Mouse (Mus musculus) midbrain, embryonic 15.5 days (tissue): ENCODE measurements around the gene Socs5. TPM values are rescaled to one million over a fixed set of nuclear protein-coding genes. Genes with fewer than 3 reads are reported as not detected.

Experiments
- ATAC-seq: fragments of 200-750 bp; cut with Nextera tagmentation; replicated peaks from 2 replicates; pipeline ENCODE4 v1.8.0; 2017; ENCODE audit warnings: moderate TSS enrichment
- H3K27ac ChIP-seq: fragments of 300-500 bp; sonication (generic); 2 replicates; pipeline ENCODE4 v1.5.1; 2015; ENCODE audit warnings: mild to moderate bottlenecking, inconsistent platforms
- H3K27me3 ChIP-seq: fragments of 300-500 bp; sonication (generic); replicated peaks from 2 replicates; pipeline ENCODE4 v1.6.1; 2015; ENCODE audit warnings: inconsistent platforms
- H3K36me3 ChIP-seq: fragments of 300-500 bp; sonication (generic); replicated peaks from 2 replicates; pipeline ENCODE4 v1.6.1; 2015; ENCODE audit warnings: inconsistent platforms
- H3K4me1 ChIP-seq: fragments of 300-500 bp; sonication (generic); 2 replicates; pipeline ENCODE4 v1.6.1; 2015; ENCODE audit warnings: inconsistent platforms
- H3K4me2 ChIP-seq: fragments of 300-500 bp; sonication (generic); 2 replicates; pipeline ENCODE4 v1.6.1; 2015; ENCODE audit warnings: inconsistent platforms, mild to moderate bottlenecking, moderate library complexity
- H3K4me3 ChIP-seq: fragments of 300-500 bp; sonication (generic); 2 replicates; pipeline ENCODE4 v1.5.1; 2015; ENCODE audit warnings: mild to moderate bottlenecking, inconsistent platforms
- H3K9ac ChIP-seq: fragments of 300-500 bp; sonication (generic); 2 replicates; pipeline ENCODE4 v1.6.1; 2015; ENCODE audit warnings: mild to moderate bottlenecking, inconsistent platforms
- H3K9me3 ChIP-seq: fragments of 300-500 bp; sonication (generic); 2 replicates; pipeline ENCODE4 v1.6.1; 2016; ENCODE audit warnings: inconsistent platforms
- WGBS: fragments of 180-500 bp; shearing (Covaris S2); methylation state at CpG from one replicate; pipeline ENCODE4 v1.1.7; 2015; ENCODE audit warnings: mixed read lengths; 5-methylcytosine and 5-hydroxymethylcytosine counted together
- polyA plus RNA-seq: library from polyadenylated mRNA; unstranded; fragments of >200 nt; fragmentation: Nextera tagmentation; extraction: Ambion mirVana; gene quantifications from 2 replicates; pipeline ENCODE4 v1.2.1, GENCODE M21; 2015

Gene Socs5
- polyA plus RNA-seq, 1 experiment from 2014 or later, result 16.2 TPM

DNA sequence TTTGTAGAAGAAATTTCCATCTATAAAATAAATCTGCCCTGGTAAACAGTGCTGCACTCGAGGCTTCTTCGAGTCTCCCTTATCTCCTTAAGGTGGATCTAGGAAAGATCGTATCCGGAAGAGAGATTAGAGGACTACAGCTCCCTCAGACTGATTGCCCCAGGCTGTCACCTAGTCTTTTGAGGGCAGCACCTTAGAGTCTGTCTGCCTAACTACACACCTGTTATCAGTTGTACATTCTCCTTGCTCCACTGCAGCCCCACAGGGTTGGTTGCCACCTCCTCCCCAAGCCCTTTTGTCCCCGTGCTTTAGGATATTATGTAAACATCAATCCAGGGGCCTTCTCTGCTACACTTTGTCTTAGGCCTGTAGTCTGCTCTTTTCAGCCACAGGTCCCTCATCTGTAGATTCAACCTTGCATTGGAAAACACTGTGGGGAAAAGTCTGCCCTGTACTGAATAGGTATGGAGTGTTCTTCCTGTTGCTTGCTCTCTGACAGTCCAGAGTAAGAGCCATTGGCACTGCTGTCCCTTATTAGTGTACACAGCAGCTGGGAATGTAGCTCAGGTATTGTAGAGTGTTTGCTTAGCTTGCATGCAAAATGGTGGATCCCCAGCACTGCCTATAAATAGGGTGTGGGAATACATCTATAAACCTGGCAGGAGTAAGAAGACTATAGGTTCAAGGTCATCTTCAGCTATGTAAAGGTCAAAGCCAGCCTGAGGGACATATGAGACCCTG lies 5.5 kb downstream of the Socs5 start:
- H3K4me1 ChIP-seq, result peaks cover 18% of the 10 kb centered on the region
- H3K4me2 ChIP-seq, result no peak overlapping the region
- no peak overlapping the region for H3K9ac ChIP-seq
- ATAC-seq, result no peak
- H3K27me3 ChIP-seq, result no peaks in the 10 kb centered on the region
- no peaks in the 10 kb centered on the region for H3K36me3 ChIP-seq
- H3K9me3 ChIP-seq, result no peaks in the 10 kb centered on the region
- H3K4me3 ChIP-seq, result no peak overlapping the region
- WGBS, result 80% methylated on average over 5 of the region's 5 CpGs
- no peak overlapping the region for H3K27ac ChIP-seq

DNA sequence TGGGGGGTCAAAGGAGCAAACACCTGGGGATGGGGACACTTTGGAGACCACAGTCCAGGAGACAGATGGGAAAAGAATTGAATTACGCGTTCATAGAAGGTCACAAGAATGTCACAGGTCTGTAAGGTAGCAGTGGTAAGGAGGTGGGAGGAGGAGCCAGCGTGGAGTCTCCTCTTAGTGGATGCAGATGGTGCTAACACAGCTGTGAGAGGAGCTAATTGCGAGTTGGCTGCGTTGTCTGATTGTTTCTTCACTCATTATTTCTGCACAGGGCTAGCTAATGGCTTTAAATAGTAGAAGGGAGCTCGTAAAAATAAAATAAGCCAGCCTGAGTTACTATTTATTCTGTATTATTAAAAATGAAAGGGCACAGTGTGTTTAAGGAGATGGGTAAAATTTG lies 8.1 kb downstream of the Socs5 start:
- no peaks in the 10 kb centered on the region for H3K4me1 ChIP-seq
- no peak overlapping the region for H3K4me3 ChIP-seq
- no peaks in the 10 kb centered on the region for H3K36me3 ChIP-seq
- ATAC-seq, result no peak
- H3K27me3 ChIP-seq, result no peaks in the 10 kb centered on the region
- no peaks in the 10 kb centered on the region for H3K9me3 ChIP-seq
- H3K27ac ChIP-seq, result no peak overlapping the region
- no peak overlapping the region for H3K9ac ChIP-seq
- WGBS, result 66% methylated on average over 6 of the region's 6 CpGs
- no peak overlapping the region for H3K4me2 ChIP-seq

DNA sequence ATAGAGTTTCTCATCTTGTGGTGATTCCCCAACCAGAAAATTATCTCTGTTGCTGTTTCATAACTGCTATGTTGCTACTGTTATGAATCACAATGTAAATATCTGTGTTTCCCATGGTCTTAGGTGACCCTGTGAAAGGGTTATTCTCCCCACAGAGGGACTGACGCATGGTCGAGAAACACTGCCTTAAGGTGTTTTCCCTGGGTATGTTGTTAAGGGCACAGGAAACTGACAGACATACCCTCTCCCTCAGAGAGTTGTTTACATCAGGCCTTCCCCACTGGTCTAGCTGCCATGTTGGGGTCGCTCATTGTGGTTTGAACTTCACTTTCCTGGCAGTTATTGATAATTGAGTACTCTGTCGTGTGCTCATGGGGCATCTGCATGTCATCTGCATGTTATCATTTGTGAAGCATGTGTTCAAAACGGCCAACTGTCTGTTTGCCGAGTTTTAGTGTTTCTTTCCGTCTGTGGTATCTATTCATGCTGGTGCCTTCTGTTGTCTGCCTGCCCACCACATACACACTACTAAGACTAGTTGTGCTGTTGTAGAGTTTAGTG lies 11.6 kb downstream of the Socs5 start:
- WGBS, result 92% methylated on average over 7 of the region's 7 CpGs
- Histone ChIP-seq H3K9ac (no peak overlapping the region), H3K9me3 (no peaks in the 10 kb centered on the region), H3K4me2 (no peak overlapping the region), H3K27me3 (no peaks in the 10 kb centered on the region), H3K4me3 (no peak overlapping the region), H3K36me3 (no peaks in the 10 kb centered on the region), H3K27ac (no peak overlapping the region), H3K4me1 (no peaks in the 10 kb centered on the region)
- no peak for ATAC-seq

DNA sequence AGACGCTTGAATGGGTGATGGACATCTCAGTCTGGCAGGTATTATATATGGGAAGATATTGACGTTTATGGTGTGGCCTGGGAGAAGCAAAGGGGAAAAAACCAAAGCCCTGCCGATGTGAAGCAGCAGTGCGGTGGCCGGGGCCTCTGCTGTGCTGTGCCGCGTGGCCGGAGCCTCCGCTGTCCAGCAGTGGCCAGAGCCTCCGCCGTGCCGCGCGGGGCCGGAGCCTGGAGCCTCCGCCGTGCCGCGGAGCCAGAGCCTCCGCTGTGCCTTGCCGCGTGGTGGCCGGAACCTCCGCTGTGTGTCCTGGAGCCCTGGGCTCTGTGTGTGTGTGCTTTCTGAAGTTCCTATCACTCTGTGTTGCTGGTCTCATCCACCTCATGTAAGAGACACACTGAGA lies 17.9 kb downstream of the Socs5 start:
- Histone ChIP-seq H3K36me3 (0 out of 2 replicates have a peak, but pooled peaks cover 4% of the 10 kb centered on the region), H3K27me3 (no peaks in the 10 kb centered on the region), H3K4me3 (peak overlapping the region; percentile 15), H3K9me3 (no peaks in the 10 kb centered on the region), H3K27ac (no peak overlapping the region), H3K4me1 (no peaks in the 10 kb centered on the region), H3K4me2 (peak overlapping the region; percentile 47), H3K9ac (no peak overlapping the region)
- no peak for ATAC-seq
- 58% methylated on average over 18 of the region's 24 CpGs for WGBS

DNA sequence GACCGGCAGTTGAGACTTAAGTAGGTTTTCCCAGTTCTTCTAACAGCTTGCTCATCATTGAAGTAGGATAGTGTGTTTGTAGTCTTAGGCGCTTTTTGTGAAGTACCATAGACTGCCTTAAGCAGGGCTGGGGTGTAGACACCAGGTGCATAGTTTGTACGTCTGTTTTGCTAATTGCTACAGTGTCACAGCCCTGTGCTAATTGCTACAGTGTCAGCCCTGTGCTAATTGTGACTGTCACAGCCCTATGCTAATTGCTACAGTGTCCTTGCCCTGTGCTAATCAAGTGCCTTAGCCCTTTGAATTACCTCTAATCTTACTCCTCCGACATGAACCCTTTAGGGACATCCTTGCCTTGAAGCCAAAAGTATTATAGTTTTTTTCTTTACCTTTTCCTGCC lies 24.8 kb downstream of the Socs5 start:
- Histone ChIP-seq H3K4me3 (no peak overlapping the region), H3K27me3 (no peaks in the 10 kb centered on the region), H3K27ac (no peak overlapping the region), H3K4me2 (no peak overlapping the region), H3K4me1 (no peaks in the 10 kb centered on the region), H3K9me3 (no peaks in the 10 kb centered on the region), H3K9ac (no peak overlapping the region), H3K36me3 (peaks cover 16% of the 10 kb centered on the region)
- ATAC-seq, result no peak
- WGBS, result 66% methylated on average over 4 of the region's 4 CpGs

DNA sequence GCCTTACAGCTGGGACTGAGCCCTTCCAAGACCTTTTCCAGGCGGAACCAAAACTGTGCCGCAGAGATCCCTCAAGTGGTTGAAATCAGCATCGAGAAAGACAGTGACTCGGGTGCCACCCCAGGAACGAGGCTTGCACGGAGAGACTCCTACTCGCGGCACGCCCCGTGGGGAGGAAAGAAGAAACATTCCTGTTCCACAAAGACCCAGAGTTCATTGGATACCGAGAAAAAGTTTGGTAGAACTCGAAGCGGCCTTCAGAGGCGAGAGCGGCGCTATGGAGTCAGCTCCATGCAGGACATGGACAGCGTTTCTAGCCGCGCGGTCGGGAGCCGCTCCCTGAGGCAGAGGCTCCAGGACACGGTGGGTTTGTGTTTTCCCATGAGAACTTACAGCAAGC lies 26.3 kb downstream of the Socs5 start:
- ATAC-seq, result no peak

DNA sequence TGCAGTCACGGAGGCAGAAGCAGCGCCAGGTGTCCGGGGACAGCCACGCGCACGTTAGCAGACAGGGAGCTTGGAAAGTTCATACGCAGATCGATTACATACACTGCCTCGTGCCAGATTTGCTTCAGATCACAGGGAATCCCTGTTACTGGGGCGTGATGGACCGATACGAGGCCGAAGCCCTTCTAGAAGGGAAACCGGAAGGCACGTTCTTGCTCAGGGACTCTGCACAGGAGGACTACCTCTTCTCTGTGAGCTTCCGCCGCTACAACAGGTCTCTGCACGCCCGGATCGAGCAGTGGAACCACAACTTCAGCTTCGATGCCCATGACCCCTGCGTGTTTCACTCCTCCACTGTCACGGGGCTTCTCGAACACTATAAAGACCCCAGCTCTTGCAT lies 27.2 kb downstream of the Socs5 start:
- Histone ChIP-seq H3K9ac (no peak overlapping the region), H3K9me3 (no peaks in the 10 kb centered on the region), H3K36me3 (peaks cover 16% of the 10 kb centered on the region), H3K4me2 (no peak overlapping the region), H3K4me1 (no peaks in the 10 kb centered on the region), H3K27ac (no peak overlapping the region), H3K4me3 (no peak overlapping the region), H3K27me3 (no peaks in the 10 kb centered on the region)
- no peak for ATAC-seq
- WGBS, result 94% methylated on average over 24 of the region's 24 CpGs

More for the DNA sequence above, 26.3 kb downstream of the Socs5 start:
- no peak overlapping the region for H3K4me3 ChIP-seq
- H3K9ac ChIP-seq, result no peak overlapping the region
- WGBS, result 69% methylated on average over 23 of the region's 23 CpGs
- peaks cover 16% of the 10 kb centered on the region for H3K36me3 ChIP-seq
- H3K27me3 ChIP-seq, result no peaks in the 10 kb centered on the region
- H3K9me3 ChIP-seq, result no peaks in the 10 kb centered on the region
- no peak overlapping the region for H3K27ac ChIP-seq
- no peak overlapping the region for H3K4me2 ChIP-seq
- H3K4me1 ChIP-seq, result no peaks in the 10 kb centered on the region

DNA sequence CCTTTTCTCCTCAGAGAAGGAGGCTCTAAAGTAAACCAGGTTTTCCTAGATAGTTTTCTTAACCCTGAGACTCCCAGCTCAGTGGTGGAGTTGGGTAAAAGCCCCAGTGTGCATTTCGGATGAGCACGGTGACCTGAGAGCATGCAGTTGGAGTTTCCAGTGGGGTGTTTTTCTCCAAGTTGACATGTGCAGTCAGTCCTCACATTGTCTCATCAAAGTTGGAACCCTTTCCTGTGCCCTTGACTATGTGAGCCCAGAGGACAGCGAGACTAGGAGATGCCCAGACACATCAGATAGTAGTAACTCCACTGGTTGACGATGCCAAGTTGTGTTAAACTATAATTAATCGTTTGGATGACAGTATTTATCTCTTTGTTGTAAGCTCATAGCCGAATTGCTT lies 28.3 kb downstream of the Socs5 start:
- no peaks in the 10 kb centered on the region for H3K27me3 ChIP-seq
- no peak overlapping the region for H3K4me3 ChIP-seq
- H3K4me2 ChIP-seq, result no peak overlapping the region
- peaks cover 16% of the 10 kb centered on the region for H3K36me3 ChIP-seq
- H3K27ac ChIP-seq, result no peak overlapping the region
- H3K9ac ChIP-seq, result no peak overlapping the region
- H3K9me3 ChIP-seq, result no peaks in the 10 kb centered on the region
- no peak for ATAC-seq
- no peaks in the 10 kb centered on the region for H3K4me1 ChIP-seq
- 96% methylated on average over 6 of the region's 6 CpGs for WGBS

DNA sequence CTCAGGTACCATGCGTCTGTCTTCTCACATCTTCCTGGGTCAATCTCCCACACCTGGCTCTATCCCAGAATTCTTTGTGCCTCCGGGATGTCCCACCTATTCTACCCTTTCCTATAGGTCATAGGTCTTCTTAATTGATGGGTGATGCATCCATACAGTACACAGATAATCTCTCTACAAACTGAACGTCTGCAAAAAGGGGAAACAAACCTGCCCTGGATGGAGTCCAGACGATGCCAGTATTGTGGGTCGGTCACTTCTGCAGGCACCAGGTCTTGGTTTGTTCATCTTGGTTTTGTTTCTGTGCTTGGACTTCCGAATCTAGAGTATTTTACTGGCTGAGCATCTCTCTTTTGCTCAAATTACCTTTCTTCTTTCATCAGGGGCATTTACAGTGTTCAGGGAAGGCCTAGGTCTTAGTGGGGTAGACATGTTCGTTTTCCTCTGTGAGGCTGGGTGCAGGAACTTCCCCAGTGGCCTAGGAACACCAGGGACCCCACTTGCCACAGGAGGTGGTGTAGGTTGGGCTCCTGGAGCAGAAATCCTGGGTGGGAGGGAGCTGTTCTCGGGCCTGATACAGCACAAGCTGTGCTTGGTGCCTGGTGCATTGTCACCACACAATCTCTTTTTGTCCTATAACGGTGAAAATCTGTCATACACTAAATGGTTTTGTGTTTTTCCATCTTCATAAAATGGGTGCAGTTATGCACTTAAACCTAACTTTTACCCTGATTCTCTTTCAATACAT lies 33.9 kb downstream of the Socs5 start:
- H3K27me3 ChIP-seq, result no peaks in the 10 kb centered on the region
- H3K27ac ChIP-seq, result no peak overlapping the region
- no peaks in the 10 kb centered on the region for H3K36me3 ChIP-seq
- no peak overlapping the region for H3K9ac ChIP-seq
- no peak for ATAC-seq
- no peaks in the 10 kb centered on the region for H3K9me3 ChIP-seq
- 86% methylated on average over 9 of the region's 9 CpGs for WGBS
- no peaks in the 10 kb centered on the region for H3K4me1 ChIP-seq
- no peak overlapping the region for H3K4me2 ChIP-seq
- no peak overlapping the region for H3K4me3 ChIP-seq

DNA sequence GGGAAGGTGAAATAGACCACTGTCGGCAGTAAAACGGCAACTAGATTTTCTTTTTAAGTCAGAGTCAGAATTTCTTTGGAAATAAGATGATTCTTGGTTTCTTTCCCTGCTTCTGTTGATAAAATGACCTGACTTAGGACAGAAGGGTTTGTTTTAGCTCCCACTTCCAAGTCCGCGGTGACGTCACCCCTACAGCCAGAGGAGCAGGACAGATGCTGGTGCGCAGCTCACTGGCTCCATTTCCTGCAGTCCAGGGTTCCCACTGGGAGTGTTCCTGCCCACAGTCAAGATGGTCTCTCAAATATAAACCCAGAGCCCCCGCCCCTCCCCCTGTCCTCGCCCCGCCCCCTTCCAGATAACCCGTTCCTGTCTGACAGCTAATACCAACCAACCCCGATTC lies 34.8 kb downstream of the Socs5 start:
- 0 out of 2 replicates have a peak overlapping the region, but pooled peaks have one; percentile 8 for H3K4me2 ChIP-seq
- 64% methylated on average over 11 of the region's 11 CpGs for WGBS

DNA sequence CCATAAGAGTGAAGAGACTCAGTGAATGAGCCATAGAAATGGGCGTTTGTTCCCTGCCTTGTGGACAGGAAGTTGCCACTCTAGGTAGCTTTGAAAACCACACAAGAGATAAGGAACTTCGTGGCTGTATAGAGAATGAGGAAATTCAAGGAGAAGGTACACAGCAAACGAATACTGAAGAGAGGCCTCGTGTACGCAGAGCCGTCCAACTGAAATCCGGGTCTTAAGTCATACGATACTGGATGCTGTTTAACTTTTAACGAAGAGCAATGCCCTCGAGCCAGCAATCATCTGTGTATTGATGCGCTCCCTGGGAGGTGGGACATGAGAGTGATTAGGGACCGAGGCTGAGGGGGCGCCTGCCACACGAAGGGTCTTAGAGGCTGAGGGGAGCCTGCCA lies 35.7 kb downstream of the Socs5 start:
- H3K27me3 ChIP-seq, result no peaks in the 10 kb centered on the region
- H3K36me3 ChIP-seq, result no peaks in the 10 kb centered on the region
- no peaks in the 10 kb centered on the region for H3K9me3 ChIP-seq
- no peak overlapping the region for H3K4me2 ChIP-seq
- no peaks in the 10 kb centered on the region for H3K4me1 ChIP-seq
- H3K27ac ChIP-seq, result no peak overlapping the region
- WGBS, result 74% methylated on average over 14 of the region's 14 CpGs
- H3K9ac ChIP-seq, result no peak overlapping the region
- no peak overlapping the region for H3K4me3 ChIP-seq
- ATAC-seq, result no peak

More for the DNA sequence above, 34.8 kb downstream of the Socs5 start:
- Histone ChIP-seq H3K9ac (no peak overlapping the region), H3K9me3 (no peaks in the 10 kb centered on the region), H3K27ac (no peak overlapping the region), H3K36me3 (no peaks in the 10 kb centered on the region), H3K4me1 (no peaks in the 10 kb centered on the region), H3K27me3 (no peaks in the 10 kb centered on the region), H3K4me3 (no peak overlapping the region)
- no peak for ATAC-seq

DNA sequence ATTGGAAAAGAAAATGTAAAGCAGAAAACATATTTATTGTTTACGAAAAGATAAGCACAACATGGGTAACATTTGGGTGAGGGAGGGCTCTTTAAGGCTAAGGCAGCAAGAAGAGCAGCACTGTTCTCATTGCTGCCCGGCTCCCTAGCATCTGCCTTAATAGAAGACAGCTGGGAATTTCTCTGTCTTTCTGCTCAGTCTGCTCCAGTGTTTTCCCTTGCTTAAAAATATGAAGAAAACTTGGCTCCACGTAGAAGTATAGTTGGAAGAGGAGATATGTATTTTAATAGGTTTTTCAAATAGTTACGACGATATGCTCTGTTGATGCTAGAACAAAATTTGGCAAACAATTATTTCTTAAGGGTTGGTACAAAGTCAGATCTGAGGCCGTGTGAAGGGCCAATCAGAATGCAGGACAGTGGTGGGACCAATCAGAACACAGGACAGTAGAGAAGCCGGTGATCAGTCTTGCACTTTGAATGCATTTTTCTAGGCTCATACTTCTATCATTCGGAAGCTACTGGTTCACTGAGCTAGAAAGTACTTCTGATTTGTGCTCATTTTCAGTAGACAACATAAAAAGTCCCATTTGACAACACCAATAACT lies 39.0 kb downstream of the Socs5 start:
- no peaks in the 10 kb centered on the region for H3K36me3 ChIP-seq
- no peak overlapping the region for H3K4me3 ChIP-seq
- H3K4me2 ChIP-seq, result no peak overlapping the region
- no peak overlapping the region for H3K27ac ChIP-seq
- no peaks in the 10 kb centered on the region for H3K4me1 ChIP-seq
- ATAC-seq, result no peak
- no peak overlapping the region for H3K9ac ChIP-seq
- WGBS, result 87% methylated on average over 8 of the region's 8 CpGs
- no peaks in the 10 kb centered on the region for H3K27me3 ChIP-seq
- H3K9me3 ChIP-seq, result no peaks in the 10 kb centered on the region
